Mouse (Mus musculus): ENCODE data around the gene Sult2a6.

Sult2a6 gene

DNA sequence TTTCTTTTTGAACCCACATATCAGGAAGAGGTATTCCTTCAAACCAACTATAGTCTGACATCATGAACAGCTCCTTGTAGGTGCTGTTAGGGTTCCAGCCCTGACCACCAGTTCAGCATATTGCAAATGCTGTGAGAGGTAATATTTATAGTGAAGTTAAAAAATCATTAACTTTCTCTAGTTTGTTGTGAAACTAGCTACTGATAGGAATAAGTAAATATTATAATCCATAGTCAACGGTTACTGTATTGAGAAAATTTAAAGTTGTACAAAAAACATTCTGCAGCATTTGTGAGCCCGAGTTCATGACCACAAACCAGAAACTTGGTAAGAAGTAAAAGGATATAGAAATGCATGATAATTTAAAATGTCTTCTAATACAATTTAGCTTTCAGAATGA is at the start of gene Sult2a6:
Sult2a6 (minus strand) TSS at position 101 of the 400 bp plus-strand sequence.
- DNase-seq (ENCODE audit: low spot score in 2 of 2) = no peak

DNA sequence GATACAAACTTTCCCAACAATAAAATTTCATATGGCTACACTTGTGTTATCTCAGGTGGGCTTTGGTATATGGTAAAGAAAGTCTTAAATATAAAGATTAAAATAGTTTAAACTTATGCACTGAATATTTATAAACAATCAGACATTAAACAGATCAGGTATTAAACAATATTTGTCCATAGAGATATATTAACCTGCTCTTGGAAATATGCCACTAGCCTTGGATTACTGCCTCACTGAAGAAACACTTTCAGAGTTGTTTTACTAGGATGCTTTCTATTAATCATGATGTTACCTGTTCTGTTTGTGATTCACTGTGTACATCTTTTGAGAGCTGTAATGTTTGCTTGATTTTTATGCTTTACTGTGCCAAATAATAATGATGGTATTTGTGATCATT is 39.4 kb downstream of the Sult2a6 start:
- no peak for DNase-seq (ENCODE audit: low spot score in 2 of 2)

DNA sequence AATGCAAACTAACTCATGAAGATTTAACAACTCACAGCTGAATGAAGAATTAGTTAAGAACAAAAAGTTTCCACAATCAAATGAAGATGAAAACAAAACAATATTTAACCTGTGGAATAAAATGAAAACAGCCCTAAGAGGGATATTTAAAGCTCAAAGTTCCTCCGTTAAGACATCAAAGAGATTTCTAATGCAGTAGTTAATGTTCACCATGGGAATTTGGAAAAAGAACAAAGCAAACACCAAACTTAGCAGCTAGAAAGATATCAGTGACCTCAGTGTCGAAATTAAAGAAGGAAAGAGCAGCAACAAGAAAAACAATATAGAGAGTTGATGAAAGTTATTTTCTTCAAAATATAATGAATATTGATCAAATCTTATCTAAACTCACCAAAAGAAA is 51.3 kb downstream of the Sult2a6 start:
- no peak for DNase-seq (ENCODE audit: low spot score in 2 of 2)

DNA sequence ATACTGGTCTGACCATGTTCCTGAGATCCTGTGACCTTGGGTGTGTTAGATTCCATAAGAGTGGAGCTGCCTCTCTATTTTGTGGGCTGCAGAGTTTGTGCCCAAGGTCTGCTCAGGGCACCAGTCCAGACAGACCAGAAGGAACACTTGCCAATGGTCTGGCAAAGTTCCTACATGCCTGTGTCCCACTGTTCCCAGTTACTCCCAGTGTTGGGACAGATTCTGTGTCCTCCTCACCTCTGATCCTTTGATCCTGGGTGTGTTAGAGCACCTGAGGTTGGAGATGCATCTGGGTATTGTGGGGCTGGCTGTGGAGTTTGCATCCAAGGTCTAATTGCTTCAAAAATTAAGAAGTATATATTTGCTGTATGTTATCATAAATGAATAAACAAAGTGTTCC is 52.2 kb downstream of the Sult2a6 start:
- no peak for DNase-seq (ENCODE audit: low spot score in 2 of 2)
